Mouse (Mus musculus) telencephalon, adult 2 months (tissue): Measurements from ENCODE around the gene Hspb7.

Source experiments
- DNase-seq: peaks from one replicate; pipeline ENCODE4 v3.0.0-alpha.2; 2011; ENCODE audit warnings: low read depth, low spot score

Gene Hspb7

DNA sequence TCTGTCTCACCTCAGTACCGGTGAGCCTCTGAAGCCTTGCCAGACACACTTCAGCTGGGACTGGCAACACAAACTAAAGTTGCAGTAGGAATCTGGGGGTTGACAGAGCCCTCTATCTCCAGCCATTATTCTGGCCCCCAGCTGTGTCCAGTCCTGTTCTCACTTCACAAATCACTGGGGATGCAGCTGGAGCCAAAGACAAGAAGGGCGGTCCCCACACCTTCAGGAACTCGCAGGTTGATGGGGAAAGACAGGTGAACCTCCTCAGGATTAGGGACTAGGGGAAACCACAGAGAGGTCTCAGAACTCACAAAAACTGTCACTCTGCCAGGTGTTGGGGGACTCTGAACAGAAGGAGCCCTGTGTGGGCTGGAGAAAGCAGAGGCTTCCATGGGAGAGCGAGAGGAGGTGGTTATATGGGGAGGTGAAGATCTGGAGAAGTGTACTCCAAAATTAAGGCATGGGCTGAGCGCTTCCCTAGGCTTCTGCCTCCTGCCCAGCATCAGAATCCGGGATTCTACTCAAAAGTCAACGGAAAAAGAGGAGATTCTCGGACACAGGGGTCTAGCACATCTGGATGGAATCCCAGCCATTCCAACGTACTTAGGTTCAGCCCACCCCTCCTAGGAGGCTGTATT is at the start of gene Hspb7:
TSS of gene Hspb7 (plus strand) at position 588 of the 638 bp plus-strand sequence.
- no peak for DNase-seq

DNA sequence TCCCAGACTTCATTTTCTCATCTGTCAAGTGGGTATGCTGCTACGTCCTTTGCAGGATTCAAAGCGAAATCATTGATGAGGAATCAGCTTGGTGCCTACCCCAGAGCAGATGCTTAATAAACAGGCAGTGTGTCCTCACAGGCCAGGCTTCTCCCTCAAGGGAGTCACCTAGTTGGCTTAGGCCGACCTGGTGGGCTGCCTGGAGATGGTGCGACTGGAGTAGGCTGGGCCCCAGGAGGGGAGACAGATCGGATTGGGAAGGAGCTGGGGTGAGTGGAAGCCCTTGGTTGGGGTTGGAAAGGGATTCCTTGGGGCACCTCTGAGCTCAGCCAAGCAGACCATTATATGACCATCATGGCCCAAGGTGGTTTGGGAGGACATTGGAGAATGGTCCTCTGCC is 48.2 kb upstream of the Hspb7 start:
- no peak for DNase-seq

DNA sequence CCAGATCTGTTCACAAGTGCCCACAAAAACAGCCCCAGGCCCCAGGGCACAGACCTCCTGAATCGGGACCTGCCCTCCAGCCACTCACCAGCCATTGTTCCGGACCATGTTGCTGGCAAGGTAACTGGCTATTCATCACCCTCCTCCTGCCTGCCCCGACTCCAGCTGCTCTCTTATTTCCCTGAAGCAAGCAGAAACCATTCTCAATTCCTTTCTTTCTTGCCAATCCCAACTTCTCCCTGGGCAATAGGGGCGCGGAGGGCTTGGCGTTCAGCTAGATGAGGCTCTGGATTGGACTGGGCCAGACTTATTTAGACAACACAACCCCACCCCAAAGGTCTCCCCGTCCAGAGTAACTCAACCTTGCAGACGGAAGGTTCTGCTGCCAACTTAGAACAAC is 40.9 kb upstream of the Hspb7 start:
- no peak for DNase-seq

DNA sequence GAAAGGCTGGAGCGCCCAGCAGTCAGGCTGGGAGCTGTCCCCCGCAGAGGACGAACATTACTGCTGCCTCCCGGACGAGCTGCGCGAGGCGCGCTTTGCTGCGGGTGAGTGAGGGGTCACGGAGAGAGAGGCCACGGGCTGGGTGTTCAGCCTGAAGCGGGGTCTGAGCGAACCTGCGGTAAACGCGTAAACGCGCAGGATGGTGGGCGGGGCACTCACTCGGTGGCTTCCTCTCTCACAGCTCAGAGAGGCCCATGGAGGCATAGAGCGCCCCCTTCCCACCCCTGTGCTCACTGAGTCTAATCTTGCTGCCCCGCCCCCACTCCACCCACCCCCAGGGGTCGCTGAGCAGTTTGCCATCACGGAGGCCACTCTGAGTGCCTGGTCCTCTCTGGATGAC is 38.2 kb upstream of the Hspb7 start:
- DNase-seq = no peak

DNA sequence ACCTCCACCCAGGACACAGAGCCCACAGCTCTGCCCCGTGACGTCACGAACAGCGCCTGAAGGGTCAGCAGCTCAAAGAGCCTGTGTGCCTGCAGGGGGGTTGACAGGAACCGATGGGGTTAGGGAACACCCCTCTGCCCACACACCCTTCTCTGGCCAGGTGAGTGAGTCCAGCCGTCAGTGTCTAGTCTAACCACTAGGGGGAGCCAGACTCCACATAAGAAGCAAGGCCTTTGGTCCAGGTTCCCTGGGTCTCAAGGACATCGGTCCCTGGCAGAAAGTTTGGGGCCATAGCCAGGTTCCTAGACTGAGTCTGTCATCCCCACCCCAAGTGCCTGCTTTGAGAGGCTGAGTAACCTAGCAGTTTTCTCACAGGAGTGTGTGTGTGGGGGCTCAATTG is 35.3 kb upstream of the Hspb7 start:
- no peak for DNase-seq

DNA sequence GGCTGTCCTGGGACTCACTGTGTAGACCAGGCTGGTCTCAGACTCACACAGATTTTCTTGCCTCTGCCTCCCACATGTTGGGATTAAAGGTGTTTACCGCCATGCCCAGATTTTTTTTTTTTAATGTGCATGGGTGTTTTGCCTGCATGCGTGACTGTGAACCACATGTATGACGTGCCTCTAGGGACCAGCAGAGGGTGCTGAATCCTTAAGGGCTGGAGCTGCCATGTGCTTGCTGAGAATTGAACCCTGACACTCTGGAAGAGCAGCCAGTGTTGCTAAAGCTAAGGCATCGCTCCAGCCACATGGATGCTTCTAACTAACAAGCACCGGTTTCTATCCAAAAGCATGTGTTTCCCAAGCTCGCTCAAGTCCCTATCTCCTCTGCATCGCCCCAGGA is 34.4 kb upstream of the Hspb7 start:
- no peak for DNase-seq

DNA sequence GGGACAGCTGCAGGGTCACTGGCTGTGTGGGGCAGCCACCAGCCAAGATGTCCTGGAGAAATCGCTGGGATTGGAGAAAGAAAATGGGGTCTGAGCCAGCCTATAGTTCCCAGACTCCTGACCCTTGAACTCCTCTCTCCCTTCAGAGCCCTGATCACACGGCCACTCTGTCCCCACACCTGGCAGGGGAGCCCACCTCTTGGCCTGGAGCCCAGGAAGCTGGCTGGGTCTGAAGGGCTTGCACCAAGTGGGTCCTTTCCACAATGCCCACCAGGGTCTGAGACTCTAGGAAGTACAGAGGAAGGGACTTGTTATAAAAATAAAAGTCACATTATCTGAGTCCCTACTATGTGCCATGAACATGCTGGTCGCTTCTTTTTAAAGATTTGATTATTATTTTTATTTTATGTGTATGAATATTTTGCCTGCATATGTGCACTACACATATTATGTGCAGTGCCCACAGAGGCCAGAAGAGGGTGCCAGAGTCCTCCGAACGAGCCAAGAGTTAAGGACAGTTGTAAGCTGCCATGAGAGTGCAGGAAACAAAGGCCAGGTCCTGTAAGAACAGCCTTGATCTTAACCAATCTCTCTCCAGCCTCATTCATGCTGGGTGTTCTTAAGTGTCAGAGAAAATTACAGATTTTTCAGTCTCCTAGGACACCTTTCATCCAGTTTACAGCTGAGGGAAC is 33.3 kb upstream of the Hspb7 start:
- peak; percentile 13 for DNase-seq

DNA sequence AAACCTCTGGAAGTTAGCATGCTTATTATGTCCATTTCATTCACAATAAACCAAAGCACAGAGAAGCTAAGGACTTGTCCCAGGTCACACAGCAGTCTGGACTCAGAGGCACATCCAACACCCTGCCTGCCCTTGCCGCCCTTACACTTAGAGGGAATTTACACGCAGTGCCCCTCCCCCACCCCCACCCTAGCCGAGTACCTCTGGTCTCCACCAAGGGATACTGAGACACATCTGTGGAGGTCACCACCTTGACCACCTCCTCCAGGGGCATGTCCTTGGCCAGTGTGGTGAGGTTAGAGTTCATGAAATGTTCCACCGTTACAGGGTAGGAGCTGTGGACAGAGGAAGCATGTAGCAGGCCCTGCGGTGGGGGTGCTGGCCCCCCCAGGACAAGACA is 32.6 kb upstream of the Hspb7 start:
- no peak for DNase-seq

DNA sequence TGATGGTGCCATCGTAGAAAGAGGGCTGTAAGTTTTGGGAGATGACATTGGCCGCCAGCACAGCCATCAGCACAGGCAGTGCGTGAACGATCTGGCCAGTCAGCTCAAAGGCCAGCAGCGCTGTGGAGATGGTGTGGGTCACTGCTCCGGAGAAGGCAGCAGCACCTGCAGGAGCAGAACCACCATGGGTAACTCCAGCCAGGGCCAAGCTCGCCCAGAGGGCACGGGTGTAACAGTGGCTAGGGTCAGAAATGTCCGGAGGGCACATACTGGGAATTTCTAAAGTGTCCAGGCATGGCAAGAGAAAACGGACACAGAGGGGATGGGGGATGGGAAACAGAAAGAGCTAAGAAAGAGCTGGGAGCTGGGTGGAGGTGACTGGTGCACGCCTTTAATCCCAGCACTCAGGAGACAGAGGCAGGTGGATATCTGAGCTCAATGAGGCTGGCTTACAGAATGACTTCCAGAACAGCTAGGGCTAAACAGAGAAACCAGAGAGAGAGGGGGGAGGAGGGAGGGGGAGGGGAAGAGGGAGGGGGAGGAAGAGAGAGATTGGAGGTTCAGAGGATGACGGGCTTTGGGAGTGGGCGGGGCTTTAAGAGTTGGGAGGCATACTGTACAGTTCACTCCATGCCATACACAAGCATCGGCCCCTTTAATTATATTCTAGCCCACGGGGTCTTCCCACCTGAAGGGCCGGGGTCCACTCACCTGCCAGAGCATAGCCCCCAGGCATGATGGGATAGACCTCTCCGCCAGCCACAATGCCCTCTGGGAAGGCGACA is 31.0 kb upstream of the Hspb7 start:
- no peak for DNase-seq

DNA sequence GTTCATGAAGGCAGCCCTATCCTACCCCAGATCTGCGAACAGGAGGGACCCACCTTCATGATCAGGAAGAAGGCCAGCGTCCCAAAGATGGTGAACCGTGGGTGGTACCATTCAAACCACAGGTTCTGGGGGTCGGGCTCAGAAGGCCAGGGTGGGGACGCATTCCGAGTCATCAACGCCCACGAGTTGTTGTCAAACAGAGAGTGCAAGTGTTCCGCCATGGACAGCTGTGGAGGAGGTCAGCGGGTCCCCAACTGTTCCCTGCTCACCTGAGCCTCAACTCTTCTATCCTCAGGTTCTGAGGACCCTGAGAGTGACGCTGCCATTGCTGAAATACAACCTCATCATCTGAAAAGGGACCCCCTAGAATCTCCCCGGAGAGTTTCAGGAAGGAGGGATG is 29.3 kb upstream of the Hspb7 start:
- no peak for DNase-seq

DNA sequence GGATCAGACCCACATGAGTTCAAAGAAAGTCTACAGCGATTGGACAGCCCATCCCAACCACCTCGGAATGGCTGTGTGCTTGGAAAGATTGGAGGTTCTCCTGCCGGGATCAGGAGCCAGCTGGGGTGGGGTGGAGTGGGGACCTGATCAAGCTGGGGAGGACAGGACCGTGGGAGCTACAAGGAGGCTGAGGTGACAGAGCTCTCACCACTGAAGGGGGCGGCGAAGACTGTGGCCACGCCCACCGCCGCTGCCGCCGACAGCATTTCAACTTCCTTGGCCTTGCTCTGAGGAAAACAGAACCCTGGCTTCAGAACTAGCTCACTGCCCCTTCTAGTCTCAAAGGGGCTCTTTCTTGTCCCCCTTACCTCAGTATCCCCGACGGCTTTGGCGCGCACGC is 25.8 kb upstream of the Hspb7 start:
- no peak for DNase-seq

DNA sequence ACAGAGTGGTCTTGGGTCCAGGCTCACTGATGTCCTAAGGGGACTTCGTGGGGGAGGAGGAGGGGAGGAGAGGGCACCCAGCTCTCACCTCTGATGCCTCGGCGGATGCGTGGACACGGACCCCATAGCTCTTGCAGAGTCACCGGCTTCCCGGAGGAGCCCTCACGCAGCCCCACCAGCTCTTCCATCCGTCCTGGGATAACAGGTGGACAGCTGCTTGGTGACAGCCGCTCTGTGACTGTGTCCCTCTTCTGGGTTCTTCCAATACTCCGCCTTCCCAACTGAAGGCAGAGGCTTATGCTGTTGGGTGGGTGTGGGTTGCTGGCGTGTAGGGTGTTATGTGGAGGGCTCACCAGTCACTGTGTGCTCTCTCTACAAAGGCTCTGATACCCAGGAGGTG is 22.7 kb upstream of the Hspb7 start:
- no peak for DNase-seq

DNA sequence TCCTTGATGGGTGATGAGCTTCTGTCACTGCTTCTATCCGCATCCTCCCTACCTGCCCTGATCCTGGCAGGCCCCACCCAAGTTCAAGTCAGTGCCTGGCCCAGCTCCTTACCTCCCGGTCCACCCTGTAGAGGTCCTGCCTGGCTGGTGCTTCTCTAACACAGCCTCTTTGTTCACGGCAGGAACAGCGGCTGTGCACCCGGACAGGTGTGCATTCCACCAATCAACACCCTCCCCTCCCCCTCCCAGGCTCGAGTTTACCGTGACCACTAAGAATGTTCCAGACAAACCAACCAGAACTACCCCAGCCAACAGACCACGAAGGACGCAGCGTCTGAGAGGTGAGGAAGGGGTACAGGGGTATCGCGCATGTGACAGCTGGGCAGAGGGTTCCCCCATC is 22.0 kb upstream of the Hspb7 start, which contains the start of gene Clcnka:
TSS of gene Clcnka (minus strand) at position 180 of the 400 bp plus-strand sequence.
- DNase-seq = no peak

DNA sequence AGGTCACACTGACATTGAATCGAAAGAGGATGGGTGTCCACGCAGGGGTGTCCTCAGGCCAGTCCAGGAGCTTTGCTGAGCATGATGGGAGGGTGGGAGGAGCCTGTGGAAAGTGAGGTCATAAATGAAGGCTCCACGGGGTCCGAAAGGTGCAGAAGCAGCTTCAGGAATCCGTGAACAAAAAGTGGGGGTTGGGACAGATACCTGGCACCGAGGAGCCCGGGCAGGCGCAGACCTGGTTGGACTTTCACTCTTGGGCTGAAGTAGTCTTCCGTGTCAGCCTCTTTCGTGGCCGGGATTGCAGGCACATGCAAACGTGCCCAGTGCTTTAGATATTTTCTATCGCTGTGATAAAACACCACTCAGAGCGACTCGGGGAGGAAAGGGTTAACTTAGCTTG is 20.4 kb upstream of the Hspb7 start:
- DNase-seq = no peak

DNA sequence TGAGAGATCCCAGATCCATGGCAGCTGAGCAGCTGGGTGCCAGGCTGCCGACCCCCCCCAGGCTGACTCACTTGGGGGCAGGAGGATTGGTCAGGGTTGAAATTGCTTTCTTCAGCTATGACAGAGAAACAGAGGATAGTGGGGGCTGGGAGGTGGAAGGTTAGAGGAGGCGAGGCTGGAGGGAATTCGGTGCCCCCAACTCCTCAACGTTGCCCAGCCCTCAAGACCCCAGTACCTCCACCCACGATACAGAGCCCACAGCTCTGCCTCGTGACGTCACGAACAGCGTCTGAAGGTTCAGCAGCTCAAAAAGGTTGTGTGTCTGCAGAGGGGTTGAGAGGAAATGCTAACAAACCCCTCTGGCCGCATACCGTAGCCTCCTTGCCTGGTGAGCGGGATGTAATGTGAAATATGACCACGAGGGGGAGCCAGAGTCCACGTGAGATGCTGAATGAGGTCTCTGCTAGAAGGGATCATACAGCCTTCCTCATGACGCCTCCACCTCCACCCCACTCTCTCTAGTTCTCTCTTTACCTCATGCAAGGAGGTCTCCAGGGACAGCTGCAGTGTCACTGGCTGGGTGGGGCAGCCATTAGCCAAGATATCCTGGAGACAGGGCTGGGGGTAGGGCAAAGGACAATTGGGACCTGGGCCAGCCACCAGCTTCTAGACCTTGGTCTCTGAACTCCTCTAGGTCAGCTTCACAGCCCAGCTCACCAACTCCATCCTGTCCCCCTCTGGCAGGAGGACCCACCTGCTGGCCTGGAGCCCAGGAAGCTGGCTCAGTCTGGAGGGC is 15.9 kb upstream of the Hspb7 start:
- peak; percentile 45 for DNase-seq

DNA sequence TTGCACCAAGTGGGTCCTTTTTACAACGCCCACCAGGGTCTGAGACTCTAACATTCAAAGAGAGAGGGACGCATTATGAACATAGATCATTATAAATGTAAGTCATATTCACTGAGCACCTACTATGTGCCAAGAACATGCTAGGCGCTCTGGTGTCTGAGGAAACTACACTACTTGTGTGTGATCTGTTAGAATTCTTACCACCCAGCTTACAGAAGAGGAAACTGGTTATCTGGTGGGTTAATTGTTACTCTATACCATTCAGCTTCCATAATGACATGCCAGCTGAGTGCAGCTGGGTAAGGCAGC is 15.3 kb upstream of the Hspb7 start:
- no peak for DNase-seq

DNA sequence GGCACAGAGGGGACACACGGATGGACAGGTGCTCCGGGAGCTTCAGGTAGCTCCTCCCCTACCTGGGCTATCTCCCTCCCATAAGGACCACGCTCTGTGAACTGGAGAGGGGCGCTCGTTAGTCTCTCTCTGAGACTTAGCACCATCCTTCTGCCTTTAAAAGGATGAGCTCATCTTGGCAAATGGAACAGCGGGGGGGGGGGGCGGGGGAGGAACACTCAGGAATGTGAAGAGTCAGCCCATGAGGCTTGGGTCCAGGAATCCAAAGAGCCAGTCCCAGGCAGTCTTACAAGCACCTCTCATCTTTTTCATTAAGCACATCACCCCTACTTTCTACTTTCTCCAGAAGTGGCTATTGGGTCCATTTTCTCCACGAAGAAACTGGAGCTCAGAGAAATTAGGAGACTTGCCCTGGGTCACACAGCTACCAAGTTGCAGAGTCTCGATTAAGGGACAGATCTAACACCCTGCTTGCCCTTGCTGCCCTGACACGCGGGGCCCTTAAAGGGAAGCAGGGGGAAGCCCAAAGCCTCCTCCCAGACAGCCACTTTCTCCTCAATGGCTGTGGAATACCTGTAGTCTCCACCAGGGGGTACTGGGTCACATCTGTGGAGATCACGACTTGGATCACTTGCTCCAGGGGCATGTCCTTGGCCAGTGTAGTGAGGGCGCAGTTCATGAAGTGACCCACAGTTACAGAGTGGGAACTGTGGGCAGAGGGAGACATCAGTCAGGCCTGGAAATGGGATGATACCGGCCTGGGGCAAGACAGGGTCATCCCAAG is 13.9 kb upstream of the Hspb7 start:
- DNase-seq = no peak

DNA sequence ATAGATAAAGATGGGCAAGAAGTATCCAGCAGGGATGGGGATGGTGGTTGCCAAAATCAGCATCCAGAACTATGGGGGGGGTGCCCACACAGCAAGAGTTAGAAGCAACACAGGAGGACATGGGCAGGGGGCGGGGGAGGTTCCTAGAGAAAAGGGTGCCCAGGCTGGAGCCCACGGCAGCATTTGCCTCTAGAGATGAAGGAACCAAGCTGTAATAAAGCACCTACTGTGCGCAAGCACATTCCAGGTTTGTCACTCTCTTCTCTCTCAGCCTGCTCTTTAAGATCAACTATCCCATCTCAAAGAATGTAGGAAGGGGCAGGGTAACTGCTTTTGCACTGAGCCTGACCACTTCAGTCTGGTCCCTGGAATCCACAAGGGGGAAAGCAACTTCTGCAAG is 12.0 kb upstream of the Hspb7 start:
- no peak for DNase-seq

DNA sequence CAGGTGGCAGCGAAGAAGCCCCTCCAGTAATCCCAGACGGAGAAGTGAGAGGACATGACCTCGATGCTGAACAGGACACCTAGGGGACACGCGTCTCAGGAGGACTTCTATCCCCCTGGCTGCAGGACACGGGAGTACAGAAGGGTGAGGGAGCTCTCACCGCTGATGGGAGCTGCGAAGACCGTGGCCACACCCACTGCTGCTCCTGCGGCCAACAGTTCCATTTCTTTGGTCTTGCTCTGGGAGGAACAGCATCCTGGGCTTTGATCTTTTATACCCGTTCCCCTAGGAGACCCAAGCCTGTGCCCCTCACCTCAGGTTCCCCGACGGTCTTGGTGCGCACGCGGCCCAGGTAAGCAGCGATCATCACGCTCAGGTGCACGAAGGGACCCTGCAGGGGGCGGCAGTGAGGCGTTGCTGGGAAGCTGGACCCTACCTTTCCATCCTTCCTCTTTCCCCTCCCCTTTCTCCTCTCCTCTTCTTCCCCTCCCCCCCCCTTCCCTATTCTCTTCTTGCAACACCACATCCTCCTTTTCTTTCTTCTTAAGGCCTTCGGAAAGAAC is 9.1 kb upstream of the Hspb7 start:
- DNase-seq = no peak

DNA sequence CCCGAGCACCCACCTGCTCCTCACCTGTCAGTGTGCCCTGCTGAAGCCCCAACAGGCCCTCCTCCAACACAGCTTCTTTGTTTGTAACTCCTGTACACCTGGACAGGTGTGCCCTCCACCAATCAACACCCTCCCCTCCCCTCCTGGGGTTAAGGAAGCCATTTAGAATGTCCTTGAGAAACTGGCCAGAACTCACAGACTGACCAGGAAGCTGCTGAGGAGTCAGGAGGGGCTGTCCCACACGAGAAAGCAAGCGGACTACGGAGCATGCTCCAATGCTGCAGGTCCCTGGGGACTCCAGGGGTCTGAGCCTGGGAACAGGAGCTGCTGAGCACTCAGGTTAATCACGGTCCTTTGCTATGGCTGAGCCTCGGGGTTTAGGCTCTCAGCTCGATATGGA is 4.7 kb upstream of the Hspb7 start, which contains the start of gene Clcnkb:
TSS of gene Clcnkb (minus strand) at position 91 of the 400 bp plus-strand sequence.
- no peak for DNase-seq
